Mouse (Mus musculus): ENCODE measurements around the gene Dpy19l1.

Dpy19l1 gene

DNA sequence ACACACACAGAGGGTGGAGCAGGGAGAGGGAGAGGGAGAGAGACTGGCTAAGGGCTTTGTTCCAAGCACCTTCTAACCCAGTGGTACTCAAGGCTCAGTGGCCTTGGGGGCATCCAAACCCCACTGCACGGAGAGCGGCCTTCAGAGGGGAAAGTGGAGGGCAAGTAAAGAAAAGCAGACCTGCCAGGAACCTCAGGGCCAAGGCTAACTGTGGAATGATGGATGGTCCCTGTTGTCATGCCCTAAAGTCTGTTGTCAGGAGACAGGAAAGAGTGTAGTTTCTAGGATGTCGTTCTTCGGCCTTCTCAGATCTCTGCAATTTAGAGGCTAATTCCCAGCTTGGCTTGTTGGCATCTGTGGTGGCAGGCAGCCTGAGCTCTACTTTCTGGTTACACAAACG, 32.8 kb downstream of the Dpy19l1 start:
- DNase-seq (ENCODE audit: low spot score in 2 of 2): no peak

DNA sequence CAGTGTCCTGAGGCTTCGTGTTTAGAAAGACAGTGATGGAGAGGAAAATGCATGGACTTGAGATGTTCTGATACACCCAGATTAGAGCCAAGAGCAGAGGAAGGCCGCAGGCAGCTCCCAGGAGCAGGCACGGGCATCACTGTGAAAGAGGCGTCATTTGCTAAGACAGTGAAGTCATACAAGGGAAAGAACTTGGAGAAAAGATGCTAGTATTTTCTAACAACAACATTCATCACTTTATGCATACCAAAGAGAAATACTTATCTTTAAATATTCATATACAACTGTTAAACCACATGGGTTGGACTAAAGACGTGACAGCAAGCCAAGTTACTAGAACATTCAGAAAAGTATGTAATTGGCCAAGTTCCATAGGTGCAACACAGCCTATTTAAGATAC, 35.8 kb downstream of the Dpy19l1 start:
- no peak for DNase-seq (ENCODE audit: low spot score in 2 of 2)

DNA sequence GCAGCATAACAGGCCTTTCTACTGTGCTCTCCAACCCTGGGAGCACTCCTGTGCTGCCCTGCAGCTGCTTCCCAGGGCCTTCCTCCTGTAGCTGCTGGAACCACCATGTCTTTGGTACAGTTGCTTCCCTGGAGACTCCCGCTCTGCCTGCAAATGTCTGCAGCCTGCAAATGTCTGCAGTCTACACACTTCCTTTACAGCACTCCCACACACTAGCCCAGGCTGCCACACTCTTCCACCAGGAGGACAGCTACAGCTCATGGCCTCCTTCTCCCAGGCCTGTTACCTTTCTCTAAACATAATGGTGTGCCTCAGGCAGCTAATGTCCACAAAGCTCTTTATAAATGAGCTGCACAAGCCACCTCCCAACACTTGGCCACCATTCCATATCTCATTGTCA, 36.3 kb downstream of the Dpy19l1 start:
- DNase-seq (ENCODE audit: low spot score in 2 of 2): no peak

DNA sequence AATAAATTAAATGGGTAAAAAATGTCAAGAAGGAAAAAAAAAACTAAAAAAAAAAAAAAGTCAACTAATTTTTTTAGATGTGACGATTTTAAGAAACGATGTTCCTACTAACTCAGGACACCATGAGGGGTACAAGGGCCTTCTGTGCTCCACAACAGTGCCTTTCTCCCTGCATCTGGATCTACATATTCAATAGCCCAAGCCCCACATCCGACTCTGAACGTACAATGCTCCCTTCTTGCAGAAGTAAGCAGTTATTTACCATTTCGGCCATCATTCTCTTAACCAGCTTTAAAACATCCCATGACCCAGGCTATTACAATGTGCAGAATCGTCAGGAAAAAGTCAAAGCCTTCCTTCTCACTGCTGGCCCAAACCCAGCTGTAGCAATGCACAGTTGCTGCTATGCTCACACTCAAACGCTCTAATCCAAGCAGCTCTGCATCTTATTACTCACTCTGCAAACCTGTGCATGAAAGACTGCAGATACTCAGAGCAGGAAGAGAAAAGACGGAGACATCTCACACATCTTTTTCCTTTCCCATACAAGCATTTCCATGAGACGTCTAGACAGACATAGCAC, 41.5 kb downstream of the Dpy19l1 start:
- DNase-seq (ENCODE audit: low spot score in 2 of 2): no peak

DNA sequence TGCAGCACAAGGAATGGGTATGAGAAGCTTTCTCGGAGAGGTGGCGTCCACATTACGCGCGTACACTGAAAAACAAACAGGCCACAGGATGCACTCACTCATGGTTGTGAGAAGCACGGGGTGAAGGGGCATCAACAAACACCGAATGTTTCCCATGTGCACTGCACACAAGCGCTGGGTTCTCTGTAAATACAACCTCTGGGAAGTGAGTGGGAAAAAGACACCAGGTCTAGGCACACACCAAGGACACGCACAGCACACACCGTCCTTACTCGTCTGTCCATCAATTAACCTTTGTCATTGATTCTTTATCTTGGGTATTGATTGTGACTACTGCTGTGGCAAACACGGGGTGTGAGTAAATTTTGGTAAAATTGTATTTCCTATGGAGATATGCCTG, 49.1 kb downstream of the Dpy19l1 start:
- no peak for DNase-seq (ENCODE audit: low spot score in 2 of 2)

DNA sequence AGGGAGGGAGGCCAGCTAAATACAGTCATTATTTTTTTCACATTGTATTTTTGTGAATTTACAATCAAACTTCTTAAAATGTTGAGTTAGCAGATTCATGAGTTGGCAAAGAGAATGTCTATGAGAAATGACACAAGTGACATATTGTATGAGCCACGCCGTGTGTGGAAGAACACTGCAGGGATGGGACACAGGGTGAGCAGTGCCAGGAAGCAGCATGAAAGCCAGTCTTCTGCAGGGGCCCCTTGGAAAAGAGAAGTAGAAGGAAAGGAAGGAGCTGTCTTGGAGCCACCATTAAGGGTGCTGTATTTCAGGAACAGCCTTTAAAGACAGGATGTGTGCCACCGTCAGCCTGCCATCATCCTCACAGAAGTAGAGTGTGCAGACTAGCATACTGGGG, 52.0 kb downstream of the Dpy19l1 start:
- no peak for DNase-seq (ENCODE audit: low spot score in 2 of 2)

DNA sequence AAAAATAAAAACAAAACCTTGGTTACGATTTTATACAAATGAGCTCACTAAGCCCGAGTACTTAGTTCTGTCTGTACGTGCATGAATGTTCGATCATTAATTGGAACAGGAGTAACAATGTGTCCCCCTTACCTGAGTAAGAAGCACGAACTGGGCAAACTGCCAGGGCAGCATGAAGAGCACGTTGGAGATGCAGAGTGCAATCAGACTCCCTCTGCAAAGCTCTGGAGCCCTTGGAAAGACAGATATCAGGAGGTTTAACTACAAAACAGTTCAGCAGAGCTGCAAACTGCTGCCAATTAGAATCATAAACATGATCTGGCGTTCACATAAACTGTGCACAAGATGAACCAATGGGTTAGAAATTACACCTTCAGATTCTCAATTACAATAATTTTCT, 52.4 kb downstream of the Dpy19l1 start:
- DNase-seq (ENCODE audit: low spot score in 2 of 2): no peak

DNA sequence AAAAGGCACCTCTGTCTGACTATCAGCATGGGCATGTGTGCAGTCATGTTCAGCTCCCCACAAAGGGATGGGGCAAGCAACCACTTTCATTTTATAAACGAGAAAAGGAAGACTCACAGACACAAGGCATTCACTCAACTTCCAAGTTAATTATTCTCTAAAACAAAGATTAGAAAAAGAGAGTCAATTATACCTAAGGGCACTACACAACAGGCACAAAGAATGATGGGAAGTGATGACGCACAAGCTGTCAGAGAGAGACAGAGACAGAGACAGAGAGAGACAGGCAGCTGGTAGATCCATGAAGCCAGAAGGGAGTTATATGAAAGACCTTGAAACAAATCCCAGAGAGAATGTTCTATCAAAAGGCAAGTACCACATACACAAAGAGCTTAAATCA, 68.0 kb downstream of the Dpy19l1 start:
- DNase-seq (ENCODE audit: low spot score in 2 of 2): no peak

DNA sequence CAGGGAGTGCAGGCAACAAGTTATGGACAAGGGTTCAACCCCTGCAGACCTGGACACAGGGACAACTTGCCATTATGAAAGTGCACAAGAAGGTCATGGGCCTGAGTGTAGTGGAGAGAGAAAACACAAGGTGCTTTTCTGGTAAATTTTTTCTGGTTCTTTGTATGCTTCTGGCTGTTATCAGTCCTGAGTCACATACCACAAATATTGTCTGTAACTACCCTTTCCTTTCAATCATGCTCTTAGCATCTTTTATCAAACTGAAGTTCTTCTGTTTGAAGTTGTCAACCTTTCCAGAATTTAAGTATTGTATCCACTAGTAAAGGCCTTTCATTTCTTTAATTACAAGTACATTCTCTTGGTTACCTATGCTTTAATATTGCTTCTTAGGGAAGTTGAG, 73.2 kb downstream of the Dpy19l1 start:
- no peak for DNase-seq (ENCODE audit: low spot score in 2 of 2)

DNA sequence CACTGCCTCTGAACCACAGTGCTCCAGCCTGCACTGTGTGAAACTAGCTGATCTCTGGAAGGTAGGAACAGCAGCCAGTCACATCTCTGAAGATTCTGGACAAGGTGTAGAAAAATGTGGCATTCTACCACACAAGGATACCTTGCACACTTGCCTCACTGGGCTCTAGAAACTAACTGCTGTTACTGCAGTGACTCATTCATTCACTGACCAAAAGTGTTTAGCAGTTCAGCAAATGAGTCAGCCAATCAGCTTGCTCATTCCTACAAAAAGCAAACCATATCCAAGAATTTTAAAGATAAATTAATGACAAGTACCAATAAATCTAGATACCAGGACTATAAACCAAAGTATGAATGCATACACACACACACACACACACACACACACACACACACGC, 77.3 kb downstream of the Dpy19l1 start:
- DNase-seq (ENCODE audit: low spot score in 2 of 2): no peak

DNA sequence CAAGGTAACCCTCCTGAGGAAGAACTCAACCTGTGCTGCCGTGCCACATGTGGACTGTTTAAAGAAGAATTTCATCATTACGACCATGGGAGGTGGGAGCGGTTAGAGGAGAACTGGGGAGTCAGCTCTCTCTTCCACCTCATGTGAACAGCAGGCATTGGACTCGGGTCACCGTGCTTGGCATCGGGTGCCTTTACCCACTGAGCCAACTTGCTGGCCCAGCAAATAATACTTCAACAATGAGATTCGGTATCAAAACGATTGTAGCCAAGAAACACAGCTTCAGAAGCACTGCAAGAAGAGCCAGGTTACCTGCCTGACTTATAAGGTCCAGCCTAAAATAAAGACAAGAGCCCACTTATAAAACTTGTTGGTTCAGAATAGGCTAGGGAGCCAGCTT, 79.7 kb downstream of the Dpy19l1 start:
- no peak for DNase-seq (ENCODE audit: low spot score in 2 of 2)

DNA sequence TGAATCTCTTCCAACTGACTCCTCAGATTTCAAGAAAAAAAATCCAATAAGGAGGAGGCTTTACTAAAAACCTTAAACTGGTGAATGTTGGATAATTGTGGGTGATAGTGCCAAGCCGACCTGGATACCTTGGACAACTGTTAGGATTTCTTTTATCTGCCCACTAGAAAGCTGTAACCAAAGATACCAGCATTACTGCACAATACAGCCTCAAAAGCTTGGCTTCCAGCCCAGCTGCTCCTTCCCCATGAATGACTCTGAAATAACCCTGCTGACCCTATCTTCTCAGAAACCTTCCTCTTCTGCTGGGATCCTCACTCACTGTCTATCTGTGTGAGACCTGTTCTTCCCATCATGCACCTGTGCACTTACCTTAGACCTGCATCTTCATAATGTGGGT, 81.1 kb downstream of the Dpy19l1 start:
- DNase-seq (ENCODE audit: low spot score in 2 of 2): no peak

DNA sequence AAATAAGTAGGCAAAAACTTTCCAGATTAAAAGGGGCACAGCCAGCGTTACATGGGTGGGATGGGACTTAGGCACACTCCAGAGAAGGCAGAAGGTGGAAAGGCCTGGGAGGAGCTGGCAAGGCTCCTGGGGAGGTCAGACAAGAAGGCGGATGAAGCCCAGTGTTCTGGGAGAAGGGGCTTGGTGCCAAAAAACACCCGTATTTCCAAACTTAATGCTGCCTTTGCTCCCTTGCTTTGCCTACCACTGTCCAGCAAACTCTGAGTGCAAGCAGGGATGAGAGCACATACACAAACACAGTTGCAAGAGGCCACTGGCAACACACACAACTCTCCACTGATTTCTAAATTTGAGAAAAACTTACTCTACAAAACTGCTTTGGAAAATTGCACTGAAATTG, 81.7 kb downstream of the Dpy19l1 start:
- DNase-seq (ENCODE audit: low spot score in 2 of 2): no peak

DNA sequence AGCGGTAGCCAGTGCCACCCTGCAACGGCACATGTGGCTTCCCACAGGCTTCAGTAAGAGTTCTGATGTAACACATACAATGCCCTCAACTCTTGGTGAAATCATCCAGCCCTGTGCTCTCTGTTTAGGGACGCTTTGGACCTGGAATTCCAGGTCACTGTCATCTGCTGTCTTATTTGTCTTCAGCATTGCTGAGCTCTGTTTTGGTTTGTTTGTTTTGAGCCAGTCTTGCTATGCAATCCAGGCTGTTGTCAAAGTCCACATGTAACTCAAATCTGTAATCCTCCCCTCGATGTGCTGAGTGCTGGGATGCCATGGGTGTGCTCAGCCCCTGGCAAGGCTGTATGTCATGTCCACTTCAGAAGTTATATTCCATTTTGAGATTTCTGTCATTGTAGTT, 82.8 kb downstream of the Dpy19l1 start:
- DNase-seq (ENCODE audit: low spot score in 2 of 2): no peak

DNA sequence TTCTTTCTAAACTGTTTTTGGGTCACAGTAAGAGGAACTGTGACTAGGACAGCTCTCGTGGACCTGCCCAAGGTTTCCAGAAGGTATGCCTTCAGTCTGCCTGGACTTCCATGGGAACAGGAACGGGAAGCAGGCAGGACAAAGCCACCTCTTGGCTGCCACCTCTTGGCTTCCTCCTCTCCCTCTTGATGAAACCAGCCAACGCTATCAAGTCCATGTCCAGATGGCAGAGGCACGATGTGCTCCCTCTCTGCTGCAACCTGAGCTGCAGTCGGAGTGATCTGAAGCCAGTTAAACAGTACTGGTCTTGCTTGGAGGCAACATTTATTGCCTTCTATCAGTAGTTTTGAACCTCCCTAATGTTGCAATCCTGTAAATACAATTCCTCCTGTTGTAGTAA, 84.7 kb downstream of the Dpy19l1 start:
- no peak for DNase-seq (ENCODE audit: low spot score in 2 of 2)

DNA sequence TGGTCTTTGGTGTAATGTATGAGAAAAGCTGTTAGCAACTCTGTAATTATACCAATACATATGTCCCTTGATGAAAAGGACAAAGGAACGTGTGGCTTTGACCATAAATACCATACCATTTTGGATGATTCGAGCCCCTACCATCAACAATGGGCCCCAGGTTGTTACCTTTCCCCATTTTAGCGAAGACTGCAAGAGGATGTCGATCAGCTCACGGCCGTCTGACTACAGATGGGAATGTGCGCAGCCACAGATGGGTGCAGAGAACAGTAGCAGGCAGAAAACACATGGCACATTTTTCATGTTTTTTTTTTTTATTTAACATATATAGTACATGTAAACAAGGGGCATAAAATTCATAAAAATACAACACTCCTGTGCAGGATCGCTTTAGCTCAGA, 91.5 kb downstream of the Dpy19l1 start:
- no peak for DNase-seq (ENCODE audit: low spot score in 2 of 2)

DNA sequence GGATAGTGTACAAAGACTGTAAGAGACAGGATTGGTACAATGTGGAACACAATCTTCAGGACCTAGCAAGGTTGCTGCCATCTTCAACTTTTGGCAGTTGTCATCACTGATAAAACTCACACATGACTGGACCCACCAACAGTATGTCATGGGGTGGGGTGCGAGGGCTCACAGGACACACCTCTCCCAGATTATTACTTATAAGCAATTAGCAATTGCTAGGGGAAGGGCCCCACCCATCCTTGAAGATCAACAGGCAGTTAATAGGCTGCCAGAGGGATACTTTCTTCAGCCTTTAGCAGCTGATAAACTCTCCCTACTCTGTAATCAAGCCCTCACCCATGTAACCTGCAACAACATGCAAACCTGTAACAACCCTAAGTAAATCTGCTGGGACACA, 92.5 kb downstream of the Dpy19l1 start:
- DNase-seq (ENCODE audit: low spot score in 2 of 2): no peak

DNA sequence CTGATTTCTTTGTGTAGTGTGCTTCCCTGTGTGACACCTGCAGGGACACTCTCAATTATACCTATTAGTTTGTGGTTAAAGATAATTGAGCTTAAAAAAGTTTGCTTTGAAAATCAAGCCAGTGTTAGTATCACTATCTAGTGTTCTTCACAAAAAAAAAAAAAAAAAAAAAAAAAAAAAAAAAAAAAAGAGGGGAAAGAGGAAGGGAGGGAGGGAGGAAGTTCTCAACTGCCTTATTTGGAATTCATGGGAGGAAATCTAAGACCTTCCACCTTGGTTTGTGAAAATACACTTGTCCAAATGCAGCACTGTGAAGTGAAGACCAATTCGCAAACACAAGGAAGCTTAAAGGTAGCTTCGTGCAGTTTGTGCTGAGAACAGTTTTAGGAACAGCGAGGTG, 94.9 kb downstream of the Dpy19l1 start:
- no peak for DNase-seq (ENCODE audit: low spot score in 2 of 2)

DNA sequence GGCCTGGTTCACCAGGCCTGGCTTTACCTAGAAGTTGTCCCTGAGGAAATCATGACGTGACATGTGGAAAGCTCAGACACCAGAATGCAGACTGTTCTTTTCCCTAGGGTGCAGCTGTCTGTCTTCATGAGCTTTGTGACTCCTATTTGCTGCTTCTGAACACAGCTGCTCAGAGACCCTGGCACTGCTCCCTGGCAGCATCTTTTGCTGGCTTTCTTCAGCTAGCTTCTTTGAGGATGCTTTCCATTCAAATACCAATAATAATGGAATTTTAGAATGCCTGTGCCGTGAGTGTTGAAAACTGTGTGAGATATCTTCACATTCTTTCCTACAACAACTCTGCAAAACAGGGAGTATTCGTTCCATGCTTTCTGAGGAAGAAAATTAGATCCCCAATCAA, 108.8 kb downstream of the Dpy19l1 start:
- DNase-seq (ENCODE audit: low spot score in 2 of 2): no peak

DNA sequence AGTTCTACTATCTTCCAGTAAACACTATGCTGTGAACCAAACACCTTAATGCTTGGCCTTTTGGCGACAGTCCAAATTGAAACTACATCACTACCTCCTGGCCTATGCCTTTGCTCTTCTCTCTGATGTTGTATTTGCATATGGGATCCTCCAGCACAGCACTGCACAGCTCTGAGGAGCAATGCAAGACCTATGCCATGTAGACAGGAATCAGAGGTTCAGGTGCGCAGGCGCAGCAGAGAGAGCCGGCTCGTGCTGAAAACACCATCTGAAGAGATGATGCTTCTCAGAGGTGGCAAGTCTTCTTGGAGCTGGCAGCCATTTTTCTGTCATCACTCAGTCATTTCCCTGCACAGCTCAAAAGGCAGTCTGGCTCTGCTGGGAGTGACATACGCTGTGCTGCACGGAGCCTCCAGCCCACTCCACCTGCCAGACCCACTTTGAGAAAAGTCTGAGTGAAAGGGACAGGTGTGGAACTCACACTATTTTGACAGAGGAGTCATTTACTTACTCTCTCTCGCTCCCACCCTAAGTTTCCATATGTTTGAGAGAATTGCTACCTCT, 112.1 kb downstream of the Dpy19l1 start:
- DNase-seq (ENCODE audit: low spot score in 2 of 2): no peak

DNA sequence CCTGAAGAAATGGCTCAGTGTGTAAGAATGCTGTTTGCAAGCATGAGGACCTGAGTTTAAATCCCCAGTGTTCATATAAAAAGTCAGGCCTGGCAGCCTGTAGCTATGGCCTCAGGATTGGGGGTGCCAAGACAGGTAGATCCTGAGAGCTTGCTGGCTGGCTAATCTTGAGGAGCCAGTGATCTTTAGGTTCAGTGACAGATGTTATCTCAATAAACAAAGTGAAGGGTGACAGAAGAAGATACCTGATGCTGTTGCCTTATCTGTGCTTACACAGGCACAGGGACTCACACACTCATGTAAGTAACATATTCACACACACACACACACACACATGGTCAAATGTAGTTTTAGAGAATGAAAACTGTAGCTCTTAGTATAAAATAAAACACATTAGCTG, 115.7 kb downstream of the Dpy19l1 start:
- no peak for DNase-seq (ENCODE audit: low spot score in 2 of 2)

DNA sequence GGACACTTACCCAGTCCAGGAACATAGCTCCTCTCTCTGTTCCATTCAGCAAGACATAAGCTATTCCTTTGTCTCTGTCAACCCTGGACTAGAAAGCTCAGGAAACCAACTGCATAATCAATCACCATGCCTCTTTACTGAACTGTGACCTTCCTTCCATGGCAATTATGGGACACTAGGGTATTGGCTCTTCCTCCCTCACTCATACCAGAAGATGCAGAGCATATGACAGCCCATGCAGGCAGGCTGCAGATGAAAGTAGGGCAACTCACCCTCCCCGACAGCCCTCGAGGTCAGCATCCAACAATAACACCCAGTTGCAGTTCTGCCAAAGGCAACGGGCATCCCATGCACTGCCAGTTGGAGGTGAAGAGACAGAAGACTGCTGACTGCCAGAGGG, 123.6 kb downstream of the Dpy19l1 start:
- DNase-seq (ENCODE audit: low spot score in 2 of 2): no peak

DNA sequence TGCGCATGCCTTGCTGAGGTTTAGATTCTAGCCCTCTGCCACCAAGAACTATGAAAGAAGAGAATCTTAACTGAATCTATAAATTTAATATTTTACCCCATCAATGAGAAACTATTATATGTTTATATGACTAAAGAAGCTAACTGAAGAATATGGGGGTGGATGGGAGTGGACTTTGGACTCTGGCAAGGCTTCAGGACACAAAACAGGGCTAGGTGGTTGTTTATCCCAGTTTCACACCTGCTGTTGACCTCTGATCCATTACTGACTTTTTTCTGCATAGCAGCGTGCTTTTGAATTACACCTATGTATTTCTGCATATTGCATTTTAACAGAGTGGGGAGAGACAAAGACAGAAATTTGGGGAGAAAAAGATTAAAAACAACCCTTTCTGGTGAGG, 124.1 kb downstream of the Dpy19l1 start:
- DNase-seq (ENCODE audit: low spot score in 2 of 2): no peak
